Comparison of ENCODE assay signal across 10 mouse cellular contexts in genomic region chr2:165133566-165133965, GRCm38 (mm10). TPM values are rescaled to one million over a fixed set of nuclear protein-coding genes. Genes with fewer than 3 reads are reported as not detected.
DNase-seq lines count a peak whose midpoint lies in the region; ATAC-seq and TF ChIP-seq lines count a peak whose summit lies in the region.
"Had no signal": no experiment of that assay in that cellular context is flagged by ENCODE, and none has a peak within 500 bp of the region (broad histone marks: within the 10 kb centered on the region; RNA-seq: fewer than 3 reads in every experiment).

No protein-coding gene starts in this region.

- H3K27ac ChIP-seq in forebrain, embryonic 16.5 days (ENCODE audit: low read length): peak overlapping the region; percentile 53
- H3K27ac ChIP-seq in limb, embryonic 12.5 days: no peak overlapping the region
- H3K27ac ChIP-seq in thymus, adult 2 months (ENCODE audit: control insufficient read depth, insufficient read depth, low read length): no peak overlapping the region

- intact Hi-C loops in left cerebral cortex, postnatal 4 days (cut with DNase I): no loop called here

- TF ChIP-seq CTCF in thymus, adult 2 months (IDR thresholded peaks at IDR 0.05; ENCODE audit: borderline replicate concordance, control insufficient read depth, extremely low read depth, insufficient read depth, low read length, poor library complexity): no peak

- peak overlapping the region; percentile 46 for H3K9ac ChIP-seq in forebrain, embryonic 16.5 days (replicated peaks; ENCODE audit: low read depth, low read length)
- peak overlapping the region; percentile 38; the same call in 1 of the 2 replicates for H3K9ac ChIP-seq in limb, embryonic 12.5 days (replicated peaks)

- no peaks in the 10 kb centered on the region for H3K36me3 ChIP-seq in forebrain, embryonic 16.5 days (ENCODE audit: control insufficient read depth, insufficient read depth)
- no peaks in the 10 kb centered on the region for H3K36me3 ChIP-seq in limb, embryonic 12.5 days
- no peaks in the 10 kb centered on the region for H3K36me3 ChIP-seq in thymus, adult 2 months (ENCODE audit: control insufficient read depth, insufficient read depth, low read length)

- ATAC-seq in forebrain, embryonic 16.5 days: peak; percentile 34
- ATAC-seq in limb, embryonic 12.5 days (ENCODE audit: insufficient number of reproducible peaks, insufficient read depth, low FRiP score, low TSS enrichment, low read depth): no peak
- no peak for ATAC-seq in frontal cortex, adult (ENCODE audit: low TSS enrichment)
- ATAC-seq: Patski had no signal

- no peak overlapping the region for H3K4me3 ChIP-seq in forebrain, embryonic 16.5 days (replicated peaks; ENCODE audit: low read length)
- H3K4me3 ChIP-seq in limb, embryonic 12.5 days (replicated peaks): peak overlapping the region; percentile 11; the same call in 1 of the 2 replicates
- no peak overlapping the region for H3K4me3 ChIP-seq in thymus, adult 2 months (ENCODE audit: control insufficient read depth, insufficient read depth, low read length)

- no peaks in the 10 kb centered on the region for H3K27me3 ChIP-seq in forebrain, embryonic 16.5 days (replicated peaks; ENCODE audit: control insufficient read depth, insufficient read depth, low read length)
- H3K27me3 ChIP-seq in limb, embryonic 12.5 days: peaks cover 88% of the 10 kb centered on the region
- no peaks in the 10 kb centered on the region for H3K27me3 ChIP-seq in thymus, adult 2 months (ENCODE audit: control insufficient read depth, insufficient read depth, low read length)

- H3K4me1 ChIP-seq in forebrain, embryonic 16.5 days (replicated peaks; ENCODE audit: control insufficient read depth, insufficient read depth, low read length): peaks cover 33% of the 10 kb centered on the region
- H3K4me1 ChIP-seq in limb, embryonic 12.5 days (replicated peaks): peaks cover 25% of the 10 kb centered on the region
- H3K4me1 ChIP-seq in thymus, adult 2 months (replicated peaks; ENCODE audit: control insufficient read depth, insufficient read depth, low read length): peaks cover 23% of the 10 kb centered on the region

- TF ChIP-seq POLR2A in thymus, adult 2 months (IDR thresholded peaks at IDR 0.05; ENCODE audit: control insufficient read depth, extremely low read depth, insufficient read depth, low read length, poor library complexity): no peak

- peak overlapping the region; percentile 19; the same call in 1 of the 2 replicates for H3K4me2 ChIP-seq in forebrain, embryonic 16.5 days (ENCODE audit: low read length)
- peak overlapping the region; percentile 46 for H3K4me2 ChIP-seq in limb, embryonic 12.5 days

- DNase-seq in left cerebral cortex, postnatal 4 days: peak; percentile 29
- DNase-seq in left cerebral cortex, adult 18-20 months (ENCODE audit: low spot score in 2 of 2): no peak
- DNase-seq in retina, embryonic 14.5 days (ENCODE audit: low spot score): peak; percentile 69
- DNase-seq in spleen, adult 12 weeks (ENCODE audit: low spot score): no peak
- no peak for DNase-seq in thymus, adult 2 months

- WGBS in forebrain, embryonic 16.5 days: under 1% methylated on average over 15 of the region's 15 CpGs
- WGBS in limb, embryonic 12.5 days: 0% methylated on average over 15 of the region's 15 CpGs
- WGBS in thymus, adult 2 months: under 1% methylated on average over 15 of the region's 15 CpGs

- no peaks in the 10 kb centered on the region for H3K9me3 ChIP-seq in forebrain, embryonic 16.5 days (ENCODE audit: control insufficient read depth, low read length)
- H3K9me3 ChIP-seq in limb, embryonic 12.5 days: no peaks in the 10 kb centered on the region

RNA-seq across cellular contexts. Expression of gene 1700025C18Rik, which starts 43.0 kb away (rescaled TPM):
- total RNA-seq in left cerebral cortex, postnatal 4 days (2021): not detected
- total RNA-seq in left cerebral cortex, adult 18-20 months (2021): not detected
- not detected in 2 replicates for polyA plus RNA-seq in forebrain, embryonic 16.5 days (2015; fragmentation: Nextera tagmentation; extraction: Ambion mirVana)
- not detected in 2 replicates for polyA plus RNA-seq in limb, embryonic 12.5 days (2016; fragmentation: Nextera tagmentation; extraction: Ambion mirVana)
- not detected in 2 replicates for polyA plus RNA-seq in thymus, adult 2 months (2012; rRNA removed)
- total RNA-seq: left cerebral cortex, postnatal 10 days had no signal
- polyA plus RNA-seq: Patski had no signal

Comparison
In these comparisons a context has a peak if more than half of its experiments do, and no peak if none do; other contexts are left out.
1. DNase-seq: peak in left cerebral cortex, postnatal 4 days (single experiment) and retina, embryonic 14.5 days (single experiment); none in left cerebral cortex, adult 18-20 months (0 of 2), spleen, adult 12 weeks (single experiment) and thymus, adult 2 months (single experiment).